Comparison of ENCODE assay signal across 8 mouse cellular contexts in genomic region chr9:96889345-96890021, GRCm38 (mm10). TPM values are rescaled to one million over a fixed set of nuclear protein-coding genes. Genes with fewer than 3 reads are reported as not detected.
DNase-seq lines count a peak whose midpoint lies in the region; ATAC-seq and TF ChIP-seq lines count a peak whose summit lies in the region.

No protein-coding gene starts in this region.

- H3K9me3 ChIP-seq in forebrain, embryonic 10.5 days: 0 out of 2 replicates have a peak, but pooled peaks cover 4% of the 10 kb centered on the region
- no peaks in the 10 kb centered on the region for H3K9me3 ChIP-seq in heart, embryonic 16.5 days (replicated peaks; ENCODE audit: control insufficient read depth, low read length)
- H3K9me3 ChIP-seq in liver, embryonic 16.5 days (replicated peaks; ENCODE audit: control insufficient read depth, low read length): no peaks in the 10 kb centered on the region
- H3K9me3 ChIP-seq in neural tube, embryonic 12.5 days: no peaks in the 10 kb centered on the region
- no peaks in the 10 kb centered on the region for H3K9me3 ChIP-seq in stomach, postnatal 0 days (ENCODE audit: control insufficient read depth, low read length)

- peak; percentile 82 for DNase-seq in forebrain, embryonic 10.5 days (ENCODE audit: extremely low spot score, low spot score)
- DNase-seq in kidney, postnatal 25 days: peak; percentile 78 to 89
- DNase-seq in stomach, postnatal 0 days (ENCODE audit: low spot score): peak; percentile 91

- H3K4me3 ChIP-seq in brown adipose tissue, adult 24 weeks (ENCODE audit: insufficient read depth, low read depth, low read length): peak overlapping the region; percentile 68
- peak overlapping the region; percentile 76 for H3K4me3 ChIP-seq in forebrain, embryonic 10.5 days
- H3K4me3 ChIP-seq in heart, embryonic 16.5 days (ENCODE audit: low read length): peak overlapping the region; percentile 61
- peak overlapping the region; percentile 61 for H3K4me3 ChIP-seq in liver, embryonic 16.5 days (ENCODE audit: low read depth, low read length)
- peak overlapping the region; percentile 61 for H3K4me3 ChIP-seq in neural tube, embryonic 12.5 days
- peak overlapping the region; percentile 73 for H3K4me3 ChIP-seq in stomach, postnatal 0 days (ENCODE audit: low read depth, low read length)

- no peak overlapping the region for H3K27ac ChIP-seq in brown adipose tissue, adult 24 weeks (replicated peaks; ENCODE audit: low read depth, low read length)
- H3K27ac ChIP-seq in forebrain, embryonic 10.5 days: peak overlapping the region; percentile 93
- H3K27ac ChIP-seq in heart, embryonic 16.5 days (ENCODE audit: low read length): peak overlapping the region; percentile 45; the same call in 1 of the 2 replicates
- H3K27ac ChIP-seq in liver, embryonic 16.5 days (ENCODE audit: low read length): no peak overlapping the region
- H3K27ac ChIP-seq in neural tube, embryonic 12.5 days: peak overlapping the region; percentile 15; the same call in 1 of the 2 replicates
- peak overlapping the region; percentile 56; the same call in 1 of the 2 replicates for H3K27ac ChIP-seq in stomach, postnatal 0 days (replicated peaks)

- WGBS in forebrain, embryonic 10.5 days: under 1% methylated on average over 66 of the region's 66 CpGs
- under 1% methylated on average over 65 of the region's 66 CpGs for WGBS in heart, embryonic 16.5 days
- 1% methylated on average over 66 of the region's 66 CpGs for WGBS in liver, embryonic 16.5 days (ENCODE audit: insufficient replicate concordance)
- under 1% methylated on average over 66 of the region's 66 CpGs for WGBS in neural tube, embryonic 12.5 days
- WGBS in stomach, postnatal 0 days: under 1% methylated on average over 64 of the region's 66 CpGs

- H3K36me3 ChIP-seq in forebrain, embryonic 10.5 days (replicated peaks): no peaks in the 10 kb centered on the region
- H3K36me3 ChIP-seq in heart, embryonic 16.5 days (ENCODE audit: control insufficient read depth, insufficient read depth): no peaks in the 10 kb centered on the region
- no peaks in the 10 kb centered on the region for H3K36me3 ChIP-seq in liver, embryonic 16.5 days (ENCODE audit: control insufficient read depth, insufficient read depth)
- H3K36me3 ChIP-seq in neural tube, embryonic 12.5 days: no peaks in the 10 kb centered on the region
- H3K36me3 ChIP-seq in stomach, postnatal 0 days (ENCODE audit: control insufficient read depth, insufficient read depth, low read length): no peaks in the 10 kb centered on the region

- H3K4me2 ChIP-seq in heart, embryonic 16.5 days (ENCODE audit: low read depth, low read length): peak overlapping the region; percentile 86
- H3K4me2 ChIP-seq in liver, embryonic 16.5 days (ENCODE audit: low read depth, low read length): peak overlapping the region; percentile 67
- peak overlapping the region; percentile 95 for H3K4me2 ChIP-seq in neural tube, embryonic 12.5 days (replicated peaks)
- H3K4me2 ChIP-seq in stomach, postnatal 0 days (replicated peaks; ENCODE audit: low read depth): peak overlapping the region; percentile 97

- H3K4me1 ChIP-seq in brown adipose tissue, adult 24 weeks (ENCODE audit: control insufficient read depth, insufficient read depth, insufficient read length, low read length): no peaks in the 10 kb centered on the region
- peaks cover 75% of the 10 kb centered on the region for H3K4me1 ChIP-seq in forebrain, embryonic 10.5 days
- peaks cover 36% of the 10 kb centered on the region for H3K4me1 ChIP-seq in heart, embryonic 16.5 days (ENCODE audit: control insufficient read depth, insufficient read depth, low read length)
- H3K4me1 ChIP-seq in liver, embryonic 16.5 days (ENCODE audit: control insufficient read depth, low read depth, low read length): no peaks in the 10 kb centered on the region; the same call in 1 of the 2 replicates
- H3K4me1 ChIP-seq in neural tube, embryonic 12.5 days: peaks cover 45% of the 10 kb centered on the region
- no peaks in the 10 kb centered on the region for H3K4me1 ChIP-seq in stomach, postnatal 0 days (replicated peaks; ENCODE audit: control insufficient read depth, insufficient read depth)

- H3K9ac ChIP-seq in heart, embryonic 16.5 days (ENCODE audit: low read length): peak overlapping the region; percentile 81
- peak overlapping the region; percentile 58 for H3K9ac ChIP-seq in liver, embryonic 16.5 days (ENCODE audit: low read depth, low read length)
- peak overlapping the region; percentile 78 for H3K9ac ChIP-seq in neural tube, embryonic 12.5 days
- H3K9ac ChIP-seq in stomach, postnatal 0 days (ENCODE audit: low read length): peak overlapping the region; percentile 87

- no peak for TF ChIP-seq EP300 in stomach, postnatal 0 days (optimal IDR thresholded peaks at IDR 0.05)

- peak; percentile 78 for TF ChIP-seq CTCF in stomach, postnatal 0 days (IDR thresholded peaks at IDR 0.05; ENCODE audit: low read depth)

- peak; percentile 90 for ATAC-seq in CD4-positive, CD25-positive, alpha-beta regulatory T cell, adult 4 months
- ATAC-seq in heart, embryonic 16.5 days (replicated peaks; ENCODE audit: extremely low read depth, insufficient read depth, low FRiP score): peak; percentile 84
- peak; percentile 73 for ATAC-seq in liver, embryonic 16.5 days (ENCODE audit: low read depth)
- peak; percentile 75 for ATAC-seq in neural tube, embryonic 12.5 days (ENCODE audit: low FRiP score, low read depth)
- peak; percentile 90 for ATAC-seq in stomach, postnatal 0 days (ENCODE audit: low FRiP score, low TSS enrichment)

- H3K27me3 ChIP-seq in forebrain, embryonic 10.5 days (ENCODE audit: poor library complexity, severe bottlenecking): peaks cover 58% of the 10 kb centered on the region
- no peaks in the 10 kb centered on the region for H3K27me3 ChIP-seq in heart, embryonic 16.5 days (ENCODE audit: control insufficient read depth, insufficient read depth, low read length)
- H3K27me3 ChIP-seq in liver, embryonic 16.5 days (ENCODE audit: control insufficient read depth, insufficient read depth, low read depth, low read length): peaks cover 23% of the 10 kb centered on the region
- H3K27me3 ChIP-seq in neural tube, embryonic 12.5 days (replicated peaks): 0 out of 2 replicates have a peak, but pooled peaks cover 5% of the 10 kb centered on the region
- no peaks in the 10 kb centered on the region for H3K27me3 ChIP-seq in stomach, postnatal 0 days (ENCODE audit: control insufficient read depth, insufficient read depth, low read length)

RNA-seq across cellular contexts. Expression of gene Pxylp1, which starts 3.0 kb away (rescaled TPM):
- 10 to 100 TPM in 1 of 2 experiments, 1 to 10 TPM in 1; 9.4 to 12.0 TPM for polyA plus RNA-seq in CD4-positive, CD25-positive, alpha-beta regulatory T cell, adult 4 months (2017; shearing (Covaris generic))
- polyA plus RNA-seq in brown adipose tissue, adult 24 weeks (2012; ENCODE audit: insufficient read depth, insufficient read length, missing spikeins): 1.2 TPM in 2 replicates
- polyA plus RNA-seq in forebrain, embryonic 10.5 days (2016; fragmentation: Nextera tagmentation; extraction: Ambion mirVana): 21.5 and 23.8 TPM in 2 replicates
- 25.8 and 26.0 TPM in 2 replicates for polyA plus RNA-seq in heart, embryonic 16.5 days (2015; fragmentation: Nextera tagmentation; extraction: Ambion mirVana)
- 4.6 and 6.3 TPM in 2 replicates for polyA plus RNA-seq in liver, embryonic 16.5 days (2015; fragmentation: Nextera tagmentation; extraction: Ambion mirVana)
- 41.2 and 42.6 TPM in 2 replicates for polyA plus RNA-seq in neural tube, embryonic 12.5 days (2016; fragmentation: Nextera tagmentation; extraction: Ambion mirVana)
- polyA plus RNA-seq in stomach, postnatal 0 days (2015; fragmentation: Nextera tagmentation; extraction: Ambion mirVana): 19.1 TPM in 2 replicates

Comparison
In these comparisons a context has a peak if more than half of its experiments do, and no peak if none do; other contexts are left out.
1. H3K27ac ChIP-seq: peak in forebrain, embryonic 10.5 days (single experiment), heart, embryonic 16.5 days (single experiment), neural tube, embryonic 12.5 days (single experiment) and stomach, postnatal 0 days (single experiment); none in brown adipose tissue, adult 24 weeks (single experiment) and liver, embryonic 16.5 days (single experiment).
2. Peak in every context shown above with its lines, with median percentiles within 50 percentile points of each other: ATAC-seq, H3K4me3 ChIP-seq, DNase-seq, H3K4me2 ChIP-seq and H3K9ac ChIP-seq.